Mouse (Mus musculus) brain, embryonic 14.5 days (tissue): ENCODE measurements around the gene Pi4ka.

Experiments used
- CTCF ChIP-seq: fragments of 200-500 bp; IDR thresholded peaks from 2 replicates; pipeline ENCODE4 v1.5.1; 2012; ENCODE audit warnings: inconsistent platforms, mild to moderate bottlenecking, moderate library complexity, borderline replicate concordance; ENCODE audit not compliant: insufficient read depth, insufficient read length; ENCODE audit errors: extremely low read depth
- POLR2A ChIP-seq: fragments of 200-500 bp; IDR thresholded peaks from 2 replicates; pipeline ENCODE4 v1.6.1; 2012; ENCODE audit warnings: mild to moderate bottlenecking, inconsistent platforms, borderline replicate concordance; ENCODE audit not compliant: poor library complexity, insufficient read depth, insufficient read length, severe bottlenecking; ENCODE audit errors: extremely low read depth

GRCm38 (mm10) chr16:17345813-17346155 lies 60.3 kb downstream of the Pi4ka start:
- TF ChIP-seq CTCF (no peak), POLR2A (no peak)
